Mouse (Mus musculus): ENCODE measurements at regions not wholly inside any gene's neighbourhood (a gene's known extent, or its start where the extent isn't known, plus 50 kb on each side); places are given as distances from the start of the nearest gene placed in this dataset.

- intact Hi-C loops (cut with DNase I), result no loop called here
- no peak for DNase-seq
These were observed 247.8 kb upstream of the Maf start for GRCm38 (mm10) chr8:115955371-115955770.

GRCm38 (mm10) chr8:115953783-115954470 lies 246.3 kb upstream of the Maf start:
- no peak for DNase-seq
- intact Hi-C loops (cut with DNase I), result no loop called here

- DNase-seq, result no peak
- intact Hi-C loops (cut with DNase I), result no loop called here
These were observed 244.9 kb upstream of the Maf start for GRCm38 (mm10) chr8:115952496-115952895.

GRCm38 (mm10) chr8:115948916-115949315 lies 241.3 kb upstream of the Maf start:
- no peak for DNase-seq
- intact Hi-C loops (cut with DNase I), result no loop called here

GRCm38 (mm10) chr8:115948036-115948435 lies 240.4 kb upstream of the Maf start:
- no peak for DNase-seq
- intact Hi-C loops (cut with DNase I), result no loop called here

GRCm38 (mm10) chr8:115942731-115943509 lies 235.3 kb upstream of the Maf start:
- intact Hi-C loops (cut with DNase I), result no loop called here

GRCm38 (mm10) chr8:115929472-115930210 lies 222.0 kb upstream of the Maf start:
- no peak for DNase-seq
- intact Hi-C loops (cut with DNase I), result no loop called here

More at GRCm38 (mm10) chr8:115942731-115943509, 235.3 kb upstream of the Maf start:
- DNase-seq, result peak; percentile 3 to 4

- intact Hi-C loops (cut with DNase I), result no loop called here
- no peak for DNase-seq
These were observed 214.3 kb upstream of the Maf start for GRCm38 (mm10) chr8:115921889-115922288.

GRCm38 (mm10) chr8:115906650-115907049 lies 199.1 kb upstream of the Maf start:
- DNase-seq, result no peak
- intact Hi-C loops (cut with DNase I), result no loop called here

GRCm38 (mm10) chr8:115903853-115904420 lies 196.3 kb upstream of the Maf start:
- no peak for DNase-seq
- intact Hi-C loops (cut with DNase I), result no loop called here

- intact Hi-C loops (cut with DNase I), result no loop called here
- no peak for DNase-seq
These were observed 190.1 kb upstream of the Maf start for GRCm38 (mm10) chr8:115897521-115898178.

- DNase-seq, result no peak
- intact Hi-C loops (cut with DNase I), result no loop called here
These were observed 189.5 kb upstream of the Maf start for GRCm38 (mm10) chr8:115897086-115897485.

GRCm38 (mm10) chr8:115896066-115896465 lies 188.5 kb upstream of the Maf start:
- DNase-seq, result no peak
- intact Hi-C loops (cut with DNase I), result no loop called here

- DNase-seq, result no peak
- intact Hi-C loops (cut with DNase I), result no loop called here
These were observed 180.7 kb upstream of the Maf start for GRCm38 (mm10) chr8:115888278-115888677.

- no peak for DNase-seq
- intact Hi-C loops (cut with DNase I), result no loop called here
These were observed 177.6 kb upstream of the Maf start for GRCm38 (mm10) chr8:115885121-115885743.

- DNase-seq, result no peak
- intact Hi-C loops (cut with DNase I), result no loop called here
These were observed 176.2 kb upstream of the Maf start for GRCm38 (mm10) chr8:115883808-115884207.

- intact Hi-C loops (cut with DNase I), result no loop called here
- no peak for DNase-seq
These were observed 174.3 kb upstream of the Maf start for GRCm38 (mm10) chr8:115881881-115882280.

- intact Hi-C loops (cut with DNase I), result no loop called here
- no peak for DNase-seq
These were observed 167.2 kb upstream of the Maf start for GRCm38 (mm10) chr8:115874789-115875188.

GRCm38 (mm10) chr8:115871381-115871780 lies 163.8 kb upstream of the Maf start:
- DNase-seq, result no peak
- intact Hi-C loops (cut with DNase I), result no loop called here

- DNase-seq, result no peak
- intact Hi-C loops (cut with DNase I), result no loop called here
These were observed 153.8 kb upstream of the Maf start for GRCm38 (mm10) chr8:115861381-115861780.

All from heart, postnatal 36 days (tissue).